In the genomic region with DNA sequence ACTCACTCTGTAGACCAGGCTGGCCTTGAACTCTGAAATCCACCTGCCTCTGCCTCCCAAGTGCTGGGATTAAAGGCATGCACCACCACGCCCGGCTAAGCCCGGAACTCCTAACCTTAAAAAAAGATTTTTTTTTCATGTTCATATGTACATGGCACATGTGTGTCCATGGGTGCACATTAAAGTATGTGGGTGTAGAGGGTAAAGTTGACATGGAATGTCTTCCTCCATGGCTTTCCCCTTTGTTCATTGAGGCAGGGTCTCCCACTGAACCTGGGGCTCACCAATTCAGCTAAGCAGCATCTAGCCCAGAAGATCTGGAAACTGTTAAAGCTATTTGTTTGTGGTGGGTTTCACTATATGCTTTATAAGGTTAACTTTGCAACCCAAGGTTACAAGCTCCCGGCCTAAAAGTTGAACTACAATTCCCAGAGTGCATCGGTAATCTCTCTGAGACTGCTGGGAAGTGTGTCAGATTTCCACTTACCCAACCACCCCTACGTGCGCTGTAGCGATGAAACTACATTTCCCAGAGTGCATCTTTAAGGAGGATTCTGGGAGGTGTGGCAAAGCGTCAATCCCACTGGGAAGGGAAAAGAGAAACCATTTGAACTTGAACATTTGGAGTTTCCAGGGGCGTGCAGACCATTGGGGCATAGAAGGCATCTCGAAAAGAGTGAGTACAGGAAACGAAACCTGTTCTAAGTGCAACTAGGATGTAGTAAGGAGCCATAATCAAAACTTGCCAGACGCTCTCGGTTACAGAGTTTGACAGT, we compare ENCODE assay signal across 8 mouse cellular contexts. TPM values are rescaled to one million over a fixed set of nuclear protein-coding genes. Genes with fewer than 3 reads are reported as not detected.
DNase-seq lines count a peak whose midpoint lies in the region; ATAC-seq lines count a peak whose summit lies in the region.

Nudt13 (plus strand) TSS at position 581 of the 776 bp plus-strand sequence.

- no peaks in the 10 kb centered on the region for H3K4me1 ChIP-seq in heart, embryonic 14.5 days (ENCODE audit: control insufficient read depth in 2 of 2, insufficient read depth in 2 of 2, low read length in 2 of 2)
- peaks cover 23% of the 10 kb centered on the region for H3K4me1 ChIP-seq in liver, embryonic 13.5 days (replicated peaks)
- H3K4me1 ChIP-seq in stomach, embryonic 16.5 days (ENCODE audit: control insufficient read depth, insufficient read depth, low read length) = peaks cover 7% of the 10 kb centered on the region

- peak within 1 kb of the TSS in 1 of 2 experiments; percentile 45; a peak in 1 of 4 replicates for H3K27ac ChIP-seq in heart, embryonic 14.5 days (replicated peaks in 1 of 2; ENCODE audit: control insufficient read depth in 1 of 2, insufficient read depth in 1 of 2, low read depth in 2 of 2, low read length in 2 of 2)
- no peak within 1 kb of the TSS for H3K27ac ChIP-seq in liver, embryonic 13.5 days
- H3K27ac ChIP-seq in stomach, embryonic 16.5 days (ENCODE audit: low read length) = no peak within 1 kb of the TSS

- no peaks in the 10 kb centered on the region for H3K9me3 ChIP-seq in heart, embryonic 14.5 days (ENCODE audit: control insufficient read depth, low read length)
- H3K9me3 ChIP-seq in liver, embryonic 13.5 days (replicated peaks) = no peaks in the 10 kb centered on the region
- no peaks in the 10 kb centered on the region for H3K9me3 ChIP-seq in stomach, embryonic 16.5 days (replicated peaks; ENCODE audit: control insufficient read depth, low read length)

- no peaks in the 10 kb centered on the region for H3K36me3 ChIP-seq in heart, embryonic 14.5 days (ENCODE audit: control insufficient read depth, insufficient read depth, low read length)
- H3K36me3 ChIP-seq in liver, embryonic 13.5 days = no peaks in the 10 kb centered on the region
- no peaks in the 10 kb centered on the region for H3K36me3 ChIP-seq in stomach, embryonic 16.5 days (ENCODE audit: control insufficient read depth, insufficient read depth, low read length)

- peak within 1 kb of the TSS; percentile 52 to 68 for H3K4me3 ChIP-seq in heart, embryonic 14.5 days (ENCODE audit: control insufficient read depth in 1 of 2, insufficient read depth in 1 of 2, low read depth in 1 of 2, low read length in 2 of 2)
- H3K4me3 ChIP-seq in liver, embryonic 13.5 days (replicated peaks) = peak within 1 kb of the TSS; percentile 69
- H3K4me3 ChIP-seq in stomach, embryonic 16.5 days (replicated peaks; ENCODE audit: low read length) = peak within 1 kb of the TSS; percentile 67

- H3K9ac ChIP-seq in heart, embryonic 14.5 days (ENCODE audit: low read length) = peak within 1 kb of the TSS; percentile 70
- peak within 1 kb of the TSS; percentile 68 for H3K9ac ChIP-seq in liver, embryonic 13.5 days
- peak within 1 kb of the TSS; percentile 63 for H3K9ac ChIP-seq in stomach, embryonic 16.5 days (ENCODE audit: low read length)

- no peaks in the 10 kb centered on the region for H3K27me3 ChIP-seq in heart, embryonic 14.5 days (ENCODE audit: control insufficient read depth, insufficient read depth, low read length)
- H3K27me3 ChIP-seq in liver, embryonic 13.5 days = no peaks in the 10 kb centered on the region
- H3K27me3 ChIP-seq in stomach, embryonic 16.5 days (ENCODE audit: control insufficient read depth, insufficient read depth, low read length) = no peaks in the 10 kb centered on the region

- peak; percentile 78 for DNase-seq in c-Kit-negative CD71-positive TER-119-positive erythroid progenitor cells, embryonic 14.5 days (ENCODE audit: low read depth, low spot score)
- DNase-seq in fibroblast of lung, adult 2 months (ENCODE audit: low read depth) = peak; percentile 89
- peak; percentile 92 for DNase-seq in kidney, postnatal 14 days
- peak; percentile 79 for DNase-seq in liver, embryonic 13.5 days
- DNase-seq in neural tube, embryonic 10.5 days (ENCODE audit: extremely low spot score, low spot score) = peak; percentile 63

- H3K4me2 ChIP-seq in heart, embryonic 14.5 days (ENCODE audit: low read length) = peak within 1 kb of the TSS; percentile 62
- peak within 1 kb of the TSS; percentile 74 for H3K4me2 ChIP-seq in liver, embryonic 13.5 days
- H3K4me2 ChIP-seq in stomach, embryonic 16.5 days (ENCODE audit: low read depth, low read length) = peak within 1 kb of the TSS; percentile 75

- 23% methylated on average over 14 of the region's 14 CpGs for WGBS in heart, embryonic 14.5 days
- WGBS in liver, embryonic 13.5 days (ENCODE audit: insufficient replicate concordance) = 20% methylated on average over 14 of the region's 14 CpGs
- 22% methylated on average over 14 of the region's 14 CpGs for WGBS in stomach, embryonic 16.5 days

- peak; percentile 100 for ATAC-seq in CD4-positive, CD25-positive, alpha-beta regulatory T cell, adult 4 months
- ATAC-seq in heart, embryonic 14.5 days (ENCODE audit: insufficient number of reproducible peaks, insufficient read depth, low FRiP score, low read depth) = peak; percentile 92
- ATAC-seq in liver, embryonic 13.5 days (ENCODE audit: low read depth) = peak; percentile 94
- ATAC-seq in stomach, embryonic 16.5 days (ENCODE audit: insufficient read depth, low FRiP score) = peak; percentile 95

RNA-seq across cellular contexts. Expression of gene Nudt13, which starts in this region (rescaled TPM):
- 10 to 100 TPM; 25.3 to 30.3 TPM for polyA plus RNA-seq in CD4-positive, CD25-positive, alpha-beta regulatory T cell, adult 4 months (2017; shearing (Covaris generic))
- polyA plus RNA-seq in heart, embryonic 14.5 days (2014; fragmentation: Nextera tagmentation; extraction: Ambion mirVana) = 10.5 and 13.8 TPM in 2 replicates
- 6.3 and 7.4 TPM in 2 replicates for polyA plus RNA-seq in liver, embryonic 13.5 days (2015; fragmentation: Nextera tagmentation; extraction: Ambion mirVana)
- 13.9 and 14.9 TPM in 2 replicates for polyA plus RNA-seq in stomach, embryonic 16.5 days (2015; fragmentation: Nextera tagmentation; extraction: Ambion mirVana)
